Mouse (Mus musculus) limb, embryonic 15.5 days (tissue): ENCODE data around the gene Tpbpa. TPM values are rescaled to one million over a fixed set of nuclear protein-coding genes. Genes with fewer than 3 reads are reported as not detected.
"Not testable (repeated sequence)": the region's sequence is repeated elsewhere in the genome, so short reads cannot be mapped to it uniquely, and the experiment has no call there.

Source experiments
- ATAC-seq: fragments of 200-750 bp; cut with Nextera tagmentation; 2 replicates; pipeline ENCODE4 v1.8.0; 2017; ENCODE audit warnings: low read depth, moderate TSS enrichment; ENCODE audit not compliant: insufficient number of reproducible peaks, low FRiP score, low TSS enrichment
- H3K27ac ChIP-seq: fragments of 300-500 bp; sonication (generic); 2 replicates; pipeline ENCODE4 v1.5.1; 2015; ENCODE audit warnings: moderate library complexity, mild to moderate bottlenecking, inconsistent platforms
- H3K27me3 ChIP-seq: fragments of 300-500 bp; sonication (generic); 2 replicates; pipeline ENCODE4 v1.6.1; 2015; ENCODE audit warnings: inconsistent platforms
- H3K36me3 ChIP-seq: fragments of 300-500 bp; sonication (generic); 2 replicates; pipeline ENCODE4 v1.6.1; 2015; ENCODE audit warnings: inconsistent platforms
- H3K4me1 ChIP-seq: fragments of 300-500 bp; sonication (generic); 2 replicates; pipeline ENCODE4 v1.6.1; 2015; ENCODE audit warnings: inconsistent platforms
- H3K4me2 ChIP-seq: fragments of 300-500 bp; sonication (generic); 2 replicates; pipeline ENCODE4 v1.6.1; 2015; ENCODE audit warnings: mild to moderate bottlenecking, inconsistent platforms
- H3K4me3 ChIP-seq: fragments of 300-500 bp; sonication (generic); 2 replicates; pipeline ENCODE4 v1.5.1; 2015; ENCODE audit warnings: mild to moderate bottlenecking, inconsistent platforms
- H3K9ac ChIP-seq: fragments of 300-500 bp; sonication (generic); 2 replicates; pipeline ENCODE4 v1.6.1; 2015; ENCODE audit warnings: inconsistent platforms
- H3K9me3 ChIP-seq: fragments of 300-500 bp; sonication (generic); 2 replicates; pipeline ENCODE4 v1.6.1; 2016; ENCODE audit warnings: inconsistent platforms
- WGBS: fragments of 180-500 bp; shearing (Covaris S2); methylation state at CpG from one replicate; pipeline ENCODE4 v1.1.7; 2015; 5-methylcytosine and 5-hydroxymethylcytosine counted together
- polyA plus RNA-seq: library from polyadenylated mRNA; unstranded; fragments of >200 nt; fragmentation: Nextera tagmentation; extraction: Ambion mirVana; gene quantifications from 2 replicates; pipeline ENCODE4 v1.2.1, GENCODE M21; 2015

Tpbpa gene
- not detected in 2 replicates for polyA plus RNA-seq

- not testable (repeated sequence) for H3K36me3 ChIP-seq, H3K4me3 ChIP-seq, H3K9me3 ChIP-seq, H3K27me3 ChIP-seq, H3K4me1 ChIP-seq, H3K9ac ChIP-seq, H3K4me2 ChIP-seq, H3K27ac ChIP-seq, ATAC-seq
- WGBS, result 76% methylated on average over 3 of the region's 3 CpGs
These were observed at the start of gene Tpbpa for GRCm38 (mm10) chr13:60941884-60942283. Gene Tpbpa (minus strand): TSS chr13:60941984.

GRCm38 (mm10) chr13:60986915-60987314, 45.1 kb upstream of the Tpbpa start:
- not testable (repeated sequence) for H3K9me3 ChIP-seq, H3K4me3 ChIP-seq, H3K36me3 ChIP-seq, H3K9ac ChIP-seq, H3K27me3 ChIP-seq, H3K4me2 ChIP-seq, ATAC-seq, H3K27ac ChIP-seq, H3K4me1 ChIP-seq
- WGBS, result 75% methylated on average over 4 of the region's 5 CpGs

- H3K4me2 ChIP-seq, H3K36me3 ChIP-seq, H3K27me3 ChIP-seq, ATAC-seq, H3K9me3 ChIP-seq, H3K4me3 ChIP-seq, H3K9ac ChIP-seq, H3K27ac ChIP-seq, H3K4me1 ChIP-seq: not testable (repeated sequence)
- 70% methylated on average over 4 of the region's 4 CpGs for whole genome bisulfite sequencing
These were observed 30.5 kb upstream of the Tpbpa start for GRCm38 (mm10) chr13:60972319-60972718.

- 35% methylated on average over 5 of the region's 5 CpGs for WGBS
- H3K9ac ChIP-seq, H3K4me1 ChIP-seq, H3K27ac ChIP-seq, H3K27me3 ChIP-seq, H3K9me3 ChIP-seq, H3K36me3 ChIP-seq, ATAC-seq, H3K4me3 ChIP-seq, H3K4me2 ChIP-seq: not testable (repeated sequence)
These were observed 22.2 kb upstream of the Tpbpa start for GRCm38 (mm10) chr13:60963985-60964384.

GRCm38 (mm10) chr13:60961706-60962105, 19.9 kb upstream of the Tpbpa start:
- Histone ChIP-seq H3K9ac (no peak overlapping the region), H3K27ac (no peak overlapping the region), H3K9me3 (no peaks in the 10 kb centered on the region), H3K4me1 (no peaks in the 10 kb centered on the region), H3K27me3 (no peaks in the 10 kb centered on the region), H3K4me3 (no peak overlapping the region), H3K36me3 (no peaks in the 10 kb centered on the region), H3K4me2 (no peak overlapping the region)
- no peak for ATAC-seq
- 62% methylated on average over 5 of the region's 5 CpGs for WGBS

GRCm38 (mm10) chr13:60936500-60936901, 5.3 kb downstream of the Tpbpa start, which contains the start of the genes Gm49391 and Ctla2a:
Gene Gm49391 (minus strand): TSS chr13:60936571.
Gene Ctla2a (minus strand): TSS chr13:60936625.
- no peak within 1 kb of the TSS for H3K4me3 ChIP-seq
- H3K9me3 ChIP-seq, result no peaks in the 10 kb centered on the region
- 51% methylated on average over 5 of the region's 5 CpGs for WGBS
- no peak within 1 kb of the TSS for H3K27ac ChIP-seq
- H3K27me3 ChIP-seq, result no peaks in the 10 kb centered on the region
- H3K4me1 ChIP-seq, result no peaks in the 10 kb centered on the region
- peak; percentile 52; the same call in 1 of the 2 replicates for ATAC-seq
- H3K36me3 ChIP-seq, result no peaks in the 10 kb centered on the region
- H3K4me2 ChIP-seq, result no peak within 1 kb of the TSS
- H3K9ac ChIP-seq, result no peak within 1 kb of the TSS

GRCm38 (mm10) chr13:60935490-60935889, 6.3 kb downstream of the Tpbpa start, which contains the start of gene Gm49393:
Gene Gm49393 (minus strand): TSS chr13:60935590.
- H3K4me2 ChIP-seq, H3K27ac ChIP-seq, H3K27me3 ChIP-seq, H3K4me3 ChIP-seq, H3K9me3 ChIP-seq, H3K9ac ChIP-seq, H3K36me3 ChIP-seq, ATAC-seq, H3K4me1 ChIP-seq: not testable (repeated sequence)
- 63% methylated on average over 2 of the region's 2 CpGs for WGBS

- WGBS, result 91% methylated on average over 2 of the region's 2 CpGs
- not testable (repeated sequence) for ATAC-seq, H3K9me3 ChIP-seq, H3K4me3 ChIP-seq, H3K4me2 ChIP-seq, H3K27ac ChIP-seq, H3K4me1 ChIP-seq, H3K27me3 ChIP-seq, H3K9ac ChIP-seq, H3K36me3 ChIP-seq
These were observed 37.0 kb downstream of the Tpbpa start, which contains the start of gene Tpbpb for GRCm38 (mm10) chr13:60904780-60905179. Gene Tpbpb (minus strand): TSS chr13:60904880.

- ATAC-seq, result no peak
- Histone ChIP-seq H3K4me2 (no peak within 1 kb of the TSS), H3K36me3 (no peaks in the 10 kb centered on the region), H3K27ac (no peak within 1 kb of the TSS), H3K9me3 (no peaks in the 10 kb centered on the region), H3K9ac (no peak within 1 kb of the TSS), H3K4me1 (no peaks in the 10 kb centered on the region), H3K4me3 (no peak within 1 kb of the TSS), H3K27me3 (no peaks in the 10 kb centered on the region)
- 52% methylated on average over 3 of the region's 3 CpGs for WGBS
These were observed 44.5 kb downstream of the Tpbpa start, which contains the start of gene Ctla2b for GRCm38 (mm10) chr13:60897328-60897727. Gene Ctla2b (minus strand): TSS chr13:60897447.

GRCm38 (mm10) chr13:60896794-60897193, 45.0 kb downstream of the Tpbpa start, which contains the start of gene Gm49392:
Gene Gm49392 (minus strand): TSS chr13:60896894.
- WGBS, result 83% methylated on average over 8 of the region's 8 CpGs
- H3K36me3 ChIP-seq, H3K9me3 ChIP-seq, H3K27ac ChIP-seq, H3K4me3 ChIP-seq, H3K27me3 ChIP-seq, H3K4me2 ChIP-seq, ATAC-seq, H3K9ac ChIP-seq, H3K4me1 ChIP-seq: not testable (repeated sequence)

- no peaks in the 10 kb centered on the region for H3K4me1 ChIP-seq
- no peak overlapping the region for H3K4me2 ChIP-seq
- H3K27ac ChIP-seq, result no peak overlapping the region
- H3K4me3 ChIP-seq, result no peak overlapping the region
- no peaks in the 10 kb centered on the region for H3K9me3 ChIP-seq
- no peak for ATAC-seq
- no peaks in the 10 kb centered on the region for H3K36me3 ChIP-seq
- no peaks in the 10 kb centered on the region for H3K27me3 ChIP-seq
- no peak overlapping the region for H3K9ac ChIP-seq
These were observed 46.2 kb downstream of the Tpbpa start for GRCm38 (mm10) chr13:60895406-60896160.

- ATAC-seq, result no peak
- Histone ChIP-seq H3K9me3 (no peaks in the 10 kb centered on the region), H3K4me1 (no peaks in the 10 kb centered on the region), H3K9ac (no peak overlapping the region), H3K4me3 (no peak overlapping the region), H3K4me2 (no peak overlapping the region), H3K36me3 (no peaks in the 10 kb centered on the region), H3K27me3 (no peaks in the 10 kb centered on the region), H3K27ac (no peak overlapping the region)
- WGBS, result 68% methylated on average over 1 of the region's 1 CpGs
These were observed 49.5 kb downstream of the Tpbpa start for GRCm38 (mm10) chr13:60892301-60892700.
